Mouse (Mus musculus) lung, postnatal 36 days (tissue): ENCODE measurements around the gene Gtf2h4.

Source experiments
- DNase-seq: peaks from one replicate; pipeline ENCODE4 v3.0.0; 2022; ENCODE audit warnings: mixed read lengths

The Gtf2h4 gene

DNA sequence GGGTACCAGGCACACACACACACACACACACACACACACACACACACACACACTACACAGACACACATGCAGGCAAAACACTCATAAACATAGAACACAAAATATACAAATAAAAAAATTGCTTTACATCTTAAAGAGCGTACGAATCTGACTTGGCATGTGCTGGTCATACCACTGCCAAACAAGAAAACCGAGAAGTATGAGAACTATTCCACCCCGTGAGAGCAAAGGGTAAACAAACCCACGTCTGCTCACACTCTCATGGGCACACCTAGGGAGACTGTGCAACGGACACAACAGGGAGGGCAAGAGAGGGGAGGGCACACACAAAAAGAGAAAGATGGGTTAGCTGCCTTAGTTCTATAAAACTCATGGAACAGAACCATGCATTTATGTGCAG is 23.2 kb upstream of the Gtf2h4 start:
- DNase-seq: no peak

DNA sequence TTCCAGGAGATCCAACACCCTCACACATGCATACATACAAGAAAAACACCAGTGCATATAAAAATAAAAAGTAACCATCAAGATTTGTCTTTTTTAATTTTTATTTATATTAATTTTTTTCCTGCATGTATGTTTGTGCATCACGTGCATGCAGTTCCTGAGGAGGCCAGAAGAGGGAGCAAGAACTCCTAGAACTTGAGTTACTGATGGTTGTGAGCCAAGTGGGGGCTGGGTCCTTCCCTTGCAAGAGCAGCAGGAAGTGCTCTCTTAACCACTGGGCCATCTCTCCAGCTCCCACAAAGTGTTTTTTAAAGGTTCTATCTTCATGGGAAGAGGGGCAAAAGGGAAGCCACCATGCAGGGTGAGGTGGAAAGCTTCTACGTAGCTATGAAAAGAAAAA is 21.8 kb upstream of the Gtf2h4 start:
- peak; percentile 52 for DNase-seq

DNA sequence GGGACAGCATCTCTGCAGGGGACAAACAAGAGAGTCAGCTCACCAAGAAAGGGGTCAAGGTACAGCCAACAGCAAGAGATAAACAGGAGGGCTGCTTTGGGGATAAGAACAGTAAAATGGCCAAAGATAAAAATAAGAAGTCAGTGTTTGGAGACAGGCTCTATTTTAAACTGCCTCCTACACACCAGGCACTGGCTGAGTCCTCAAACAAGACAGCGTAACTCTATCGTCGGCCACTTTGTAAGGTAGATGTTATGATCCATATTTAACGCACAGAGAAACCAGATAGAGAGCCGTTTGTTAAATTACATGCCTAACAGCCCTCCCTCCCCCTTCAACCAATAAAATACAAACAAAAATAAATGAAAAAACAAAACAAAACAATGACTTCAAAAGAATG is 20.4 kb upstream of the Gtf2h4 start:
- DNase-seq: no peak

DNA sequence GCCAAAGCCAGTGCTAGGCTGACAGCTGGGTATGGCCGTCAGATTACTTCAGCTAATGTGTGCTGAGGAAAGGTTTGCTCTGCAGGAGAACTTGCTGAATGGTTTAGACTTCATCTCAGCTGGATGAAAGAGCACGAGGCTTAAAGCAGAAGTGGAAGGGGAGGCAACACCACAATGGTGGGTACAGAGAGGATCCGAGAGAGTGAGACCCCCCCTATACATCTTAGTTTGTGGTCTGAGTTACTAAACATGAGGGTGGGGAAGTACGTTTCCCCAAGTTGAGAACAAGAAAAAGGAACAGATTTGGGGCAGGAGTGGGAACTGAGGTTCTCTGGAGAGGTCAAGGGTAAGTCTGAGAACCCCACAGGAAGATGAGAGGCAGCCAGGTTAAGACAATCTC is 18.8 kb upstream of the Gtf2h4 start:
- no peak for DNase-seq

DNA sequence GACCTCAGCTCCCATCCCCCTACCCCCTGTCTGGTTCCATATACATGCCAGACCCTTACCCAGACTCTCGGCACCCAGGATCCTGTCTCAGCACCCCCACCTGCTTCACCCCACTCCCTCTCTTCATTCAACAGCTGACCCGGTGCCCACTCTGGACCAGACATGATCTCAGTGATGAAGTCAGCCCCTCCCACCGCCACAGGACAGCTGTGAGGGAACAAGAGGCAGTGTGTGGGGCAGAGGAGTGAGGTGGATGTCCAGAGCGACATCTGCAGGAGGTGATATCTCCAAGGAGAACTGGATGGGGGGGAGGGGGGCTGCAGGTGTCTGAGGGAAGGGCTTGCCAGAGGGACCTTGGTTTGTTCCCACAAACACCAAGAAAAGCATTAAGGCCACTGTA is 18.3 kb upstream of the Gtf2h4 start:
- no peak for DNase-seq

DNA sequence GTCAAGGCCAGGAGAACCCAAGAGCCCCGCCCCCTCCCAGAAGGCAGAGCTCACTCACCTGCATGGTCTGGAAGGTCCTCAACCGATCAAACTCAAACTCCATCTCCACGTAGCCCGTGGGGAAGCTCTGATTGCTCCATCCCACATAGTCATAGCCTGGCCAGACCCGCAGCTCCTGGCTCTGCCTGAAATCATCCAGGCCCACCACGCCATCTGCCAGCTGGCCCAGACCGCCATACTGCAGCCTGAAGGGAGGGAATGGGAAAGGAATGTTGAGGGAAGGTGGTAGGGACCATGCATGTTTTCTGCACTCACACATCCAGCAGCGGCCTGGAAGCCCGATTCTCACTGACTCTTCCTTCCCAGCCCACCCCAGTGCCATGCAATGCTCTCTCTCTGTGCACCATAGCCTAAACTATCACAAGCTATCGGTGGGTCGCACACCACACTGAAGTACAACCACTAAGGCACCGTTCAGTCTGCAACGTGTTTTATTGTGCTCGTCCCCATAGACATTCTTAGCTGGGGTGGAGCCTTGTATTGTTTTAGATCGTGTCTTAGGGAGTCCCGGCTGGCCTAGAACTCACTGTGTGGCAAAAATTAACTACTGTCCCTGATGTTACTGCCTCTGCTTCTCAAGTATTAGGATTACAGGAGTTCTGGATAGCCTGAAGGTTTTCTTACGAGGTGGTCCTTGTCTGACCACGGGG is 16.6 kb upstream of the Gtf2h4 start:
- no peak for DNase-seq

DNA sequence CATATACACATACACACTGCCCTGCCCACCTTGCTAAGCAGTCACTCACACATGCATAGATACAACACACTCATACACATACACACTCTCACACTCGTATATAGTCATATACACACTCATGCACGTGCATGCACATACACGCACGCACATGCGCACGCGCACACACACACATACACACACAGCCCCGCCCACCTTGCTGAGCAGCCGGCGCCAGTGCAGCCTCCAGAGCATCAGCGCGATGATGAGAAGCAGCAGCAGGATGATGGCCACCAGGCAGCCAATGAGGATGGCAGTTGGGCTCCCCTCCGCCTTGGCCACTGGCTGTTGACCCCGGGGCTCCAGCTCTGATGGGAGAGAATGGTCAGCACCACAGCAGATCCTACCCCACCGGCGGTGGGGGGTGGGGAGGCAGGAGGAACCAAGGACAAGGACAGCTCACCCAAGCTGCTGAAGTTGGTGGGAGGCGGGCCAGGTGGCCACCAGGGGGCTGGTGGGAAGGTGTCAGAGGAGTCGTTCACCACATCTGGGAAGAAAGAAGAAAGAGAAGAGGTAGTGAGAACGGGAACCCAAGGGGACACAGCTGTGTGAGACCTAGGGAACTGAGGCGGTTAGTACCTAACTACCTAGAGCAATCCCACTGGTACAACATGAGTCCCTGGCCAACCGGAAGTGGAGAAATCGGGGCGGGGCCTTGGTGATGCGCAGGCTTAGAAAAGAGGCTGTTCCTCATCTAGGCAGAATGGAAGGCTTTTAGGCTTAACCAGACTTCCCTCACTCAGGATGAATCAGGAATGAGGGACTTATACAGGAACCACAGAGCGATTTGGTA is 15.0 kb upstream of the Gtf2h4 start:
- DNase-seq: no peak

DNA sequence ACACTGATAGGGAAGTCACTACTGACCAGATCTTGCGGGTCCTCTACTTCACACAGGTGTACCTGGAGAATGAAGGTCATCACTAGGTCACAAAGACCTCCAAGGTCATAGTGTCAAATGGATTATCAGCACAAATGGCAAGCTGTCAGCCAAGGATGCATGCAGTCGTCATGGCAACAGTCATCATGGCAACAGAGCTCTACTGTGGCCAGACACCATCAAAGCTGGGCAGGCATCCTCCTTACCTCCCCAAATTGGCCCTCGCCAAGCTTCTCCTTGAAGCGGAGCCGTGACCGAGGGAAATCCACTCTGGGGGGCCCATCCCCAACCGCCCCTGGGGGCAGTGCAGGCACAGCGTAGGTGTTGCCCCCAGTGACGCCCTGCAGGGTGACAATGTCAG is 11.5 kb upstream of the Gtf2h4 start:
- no peak for DNase-seq

DNA sequence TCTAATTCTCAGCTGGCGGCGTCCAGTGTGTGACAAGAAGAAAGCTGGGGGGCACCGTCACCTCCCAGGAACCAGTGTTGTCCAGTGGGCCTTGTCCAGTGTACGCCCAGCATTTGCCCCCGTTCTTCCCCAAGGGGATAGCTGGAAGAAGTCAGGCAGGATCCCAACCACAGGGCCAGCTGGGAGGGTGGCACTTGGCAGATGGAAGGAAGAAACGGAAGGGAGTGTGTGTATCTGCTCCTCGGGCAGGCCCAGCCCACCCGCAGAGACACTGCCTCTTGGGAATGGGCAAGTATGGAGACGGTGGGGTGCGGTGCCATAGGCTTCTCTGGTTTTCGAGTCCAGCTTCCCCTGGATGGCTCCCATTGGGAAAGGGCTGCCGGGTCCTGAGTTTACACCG is 8.4 kb upstream of the Gtf2h4 start:
- DNase-seq: no peak

DNA sequence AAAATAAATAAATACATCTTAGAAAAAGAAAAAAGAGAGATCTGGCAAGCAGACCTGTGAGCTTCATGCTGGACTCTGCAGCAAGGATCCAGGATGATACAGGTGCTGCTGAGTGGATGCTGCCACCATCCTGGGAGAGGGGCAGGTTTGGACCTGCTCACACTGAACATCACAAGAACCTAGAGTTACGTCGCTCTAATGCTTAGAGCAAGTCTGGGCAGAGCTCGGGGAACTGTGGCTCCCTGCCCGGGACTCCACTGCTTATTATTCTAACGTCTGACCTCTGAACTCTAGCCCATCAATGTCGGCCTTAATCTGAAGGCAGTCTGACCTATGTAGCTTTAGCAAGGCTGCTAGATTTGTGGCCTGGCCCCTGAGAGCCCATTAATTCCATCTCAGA is 7.1 kb upstream of the Gtf2h4 start:
- DNase-seq: no peak

DNA sequence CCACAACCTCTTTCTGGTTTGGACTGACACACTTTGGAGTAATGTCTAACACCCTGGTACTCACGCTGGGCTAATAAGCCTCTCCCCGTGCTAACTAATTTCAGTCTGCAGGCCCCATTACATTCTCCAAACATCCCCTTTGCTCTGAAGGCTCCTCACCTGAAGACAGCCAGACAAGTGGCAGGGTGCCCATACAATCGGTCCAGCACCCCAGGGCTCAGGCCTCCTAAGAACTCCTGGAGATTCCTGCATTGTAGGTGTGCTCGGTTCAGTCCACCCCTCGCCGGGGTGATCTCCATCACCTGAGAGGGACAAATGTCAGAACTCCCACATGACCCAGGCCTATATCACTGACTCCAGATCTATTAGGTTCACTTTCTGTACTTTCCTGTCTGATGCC is 1.0 kb downstream of the Gtf2h4 start:
- DNase-seq: no peak

DNA sequence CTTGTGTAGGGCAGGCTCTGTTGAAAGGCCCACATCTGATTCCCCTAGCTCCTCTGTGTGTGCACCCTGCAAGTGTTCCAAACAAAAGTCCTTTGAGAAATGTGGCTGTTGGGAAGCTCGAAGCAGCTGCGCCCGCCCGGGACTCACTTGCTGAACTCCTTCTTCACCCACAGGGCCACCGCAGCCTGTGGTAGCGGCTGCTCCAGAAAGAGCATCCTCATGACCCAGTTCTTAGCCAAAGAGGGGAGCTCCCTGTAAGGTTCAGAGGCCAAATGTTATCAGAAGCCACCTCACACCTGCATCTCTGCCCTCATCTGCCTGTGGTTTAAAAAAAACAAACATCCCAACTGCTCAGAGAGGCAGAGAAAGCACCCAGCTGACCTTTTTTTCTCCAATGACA is 1.7 kb downstream of the Gtf2h4 start:
- no peak for DNase-seq

DNA sequence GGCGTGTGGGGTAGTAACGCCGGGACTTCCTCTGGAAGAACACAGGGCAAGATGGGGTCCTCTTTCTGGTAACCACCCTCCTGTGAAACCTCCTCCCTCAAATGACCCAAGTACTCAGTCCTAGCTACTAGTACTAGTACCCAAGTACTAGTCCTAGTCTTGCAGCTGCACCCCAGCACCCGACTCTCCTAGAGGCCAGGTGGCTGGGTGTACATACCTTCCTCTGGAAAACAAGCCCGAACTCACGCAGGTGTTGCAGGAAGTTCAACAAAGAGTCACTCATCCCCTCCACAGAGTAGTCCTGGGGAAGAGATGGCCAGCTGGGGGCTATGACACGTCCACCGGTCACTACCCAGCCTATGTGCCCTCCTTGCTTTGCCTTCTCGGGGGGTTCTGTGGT is 3.8 kb downstream of the Gtf2h4 start:
- DNase-seq: no peak

DNA sequence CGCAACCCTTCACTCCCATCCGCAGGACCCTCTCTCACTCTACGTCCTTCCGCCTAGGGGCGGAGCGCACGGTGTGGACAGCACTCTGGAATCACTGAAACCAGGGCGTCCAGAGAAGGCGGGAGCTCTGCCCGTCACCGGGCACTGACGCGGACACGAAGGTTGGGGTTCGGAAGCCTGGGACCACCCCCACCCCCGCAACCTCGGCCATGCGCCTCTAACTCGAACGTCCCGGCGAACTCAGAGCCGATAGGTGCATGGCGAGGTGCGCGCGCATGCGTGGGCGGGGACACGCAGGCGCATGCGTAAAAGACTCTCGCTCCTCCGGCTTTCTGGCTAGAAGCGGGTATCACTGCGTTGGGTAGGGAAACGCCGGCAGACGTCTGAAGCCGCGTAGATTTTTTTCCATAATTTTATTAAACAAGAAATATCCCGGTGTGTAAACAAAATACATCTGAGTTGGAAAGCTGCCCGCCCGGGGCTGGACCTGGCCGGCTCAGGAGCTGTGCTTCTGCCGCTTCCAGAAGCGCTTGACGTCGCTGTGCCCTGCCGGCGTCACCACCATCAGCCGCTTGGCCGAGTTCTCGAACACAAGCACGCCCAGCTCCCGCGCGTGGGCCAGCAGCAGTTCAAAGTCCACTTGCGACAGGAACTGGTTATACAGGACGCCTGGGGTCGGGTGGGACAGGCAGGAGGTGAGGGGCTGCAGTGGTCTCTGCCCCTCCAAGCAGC is 6.0 kb downstream of the Gtf2h4 start, which contains the start of gene Vars2:
Gene Vars2, minus strand, starts transcription at position 259 of the 732 bp plus-strand sequence.
- DNase-seq: peak; percentile 98

DNA sequence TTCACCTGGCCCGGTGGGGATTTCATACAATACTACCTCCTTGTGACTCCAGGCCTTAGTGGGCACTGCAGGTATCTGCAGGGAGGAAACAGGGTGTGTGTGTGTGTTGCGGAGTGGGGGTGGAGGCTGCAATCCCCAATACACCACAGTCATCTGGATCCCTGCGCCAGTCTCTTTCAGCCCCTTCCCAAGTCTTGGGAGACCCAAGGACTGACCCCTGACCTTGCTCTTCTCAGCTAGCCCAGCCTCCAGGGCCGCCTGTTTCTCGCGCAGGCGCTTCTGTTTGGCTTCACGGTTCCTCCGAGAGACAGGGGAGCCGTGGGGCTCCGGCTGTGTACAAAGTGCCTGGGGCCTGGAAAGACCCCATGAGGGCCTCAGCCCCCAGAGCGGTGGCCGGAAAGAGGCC is 6.7 kb downstream of the Gtf2h4 start:
- DNase-seq: no peak

DNA sequence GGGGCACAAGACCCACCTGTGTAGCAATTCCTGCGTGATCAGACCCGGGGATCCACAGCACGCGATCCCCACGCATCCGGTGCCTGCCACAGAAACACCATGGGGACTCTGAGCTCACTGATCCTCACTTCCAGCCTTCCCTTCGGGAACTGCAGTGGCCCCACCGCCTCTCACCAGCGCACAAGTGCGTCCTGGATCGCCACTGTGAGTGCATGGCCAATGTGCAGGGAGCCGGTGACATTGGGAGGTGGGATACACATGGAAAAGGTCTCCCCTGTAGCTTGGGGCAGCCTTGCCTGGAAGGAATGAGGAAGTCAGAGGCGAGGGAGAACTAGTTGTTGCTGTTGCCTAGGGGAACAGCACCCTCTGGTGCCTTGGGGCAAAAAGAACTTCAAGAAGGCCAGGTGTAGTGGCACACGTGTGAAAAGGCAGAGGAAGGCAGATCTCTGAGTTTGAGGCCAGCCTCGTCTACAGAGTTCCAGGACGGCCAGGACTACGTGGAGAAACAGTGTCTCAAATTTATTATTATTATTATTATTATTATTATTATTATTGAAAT is 7.5 kb downstream of the Gtf2h4 start:
- DNase-seq: peak; percentile 75

DNA sequence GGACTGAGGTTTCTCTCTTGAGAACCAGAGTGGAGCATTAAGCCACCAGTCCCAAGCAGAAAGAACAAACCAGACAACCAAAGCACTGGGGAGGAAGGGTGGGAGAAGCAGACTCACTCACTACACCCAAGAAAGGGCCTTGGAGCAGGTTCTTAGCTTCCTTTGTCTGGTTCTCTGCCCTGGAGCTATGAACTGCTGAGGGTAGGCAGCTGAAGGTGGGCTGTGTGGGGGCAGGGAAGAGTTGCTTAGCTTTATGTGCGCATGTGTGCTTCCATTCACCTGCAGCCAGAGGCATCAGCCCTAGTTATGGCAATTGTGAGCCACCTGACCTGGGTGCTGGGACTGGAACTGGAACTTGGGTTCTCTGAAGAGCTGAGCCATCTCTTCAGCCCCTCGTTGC is 20.5 kb downstream of the Gtf2h4 start:
- DNase-seq: no peak

DNA sequence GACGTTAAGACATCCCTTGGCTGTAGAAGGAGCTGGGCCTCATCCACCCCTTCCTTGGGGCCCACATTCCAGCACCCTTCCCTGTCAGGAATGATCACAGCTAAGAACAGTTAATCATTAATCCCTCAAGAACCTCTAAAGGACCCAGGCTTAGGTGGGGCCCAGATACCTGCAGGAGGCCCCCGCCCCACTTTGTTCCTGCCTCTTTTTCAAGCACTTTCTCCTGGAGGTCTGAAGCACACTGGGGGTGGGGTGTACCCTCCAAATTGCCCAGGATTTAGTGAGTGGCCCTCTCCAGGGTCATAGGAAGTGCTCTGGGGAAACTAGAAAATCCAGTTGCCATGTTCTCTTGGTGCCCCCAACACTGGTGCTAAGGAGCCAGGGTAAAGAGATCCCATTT is 24.1 kb downstream of the Gtf2h4 start:
- peak; percentile 92 for DNase-seq

DNA sequence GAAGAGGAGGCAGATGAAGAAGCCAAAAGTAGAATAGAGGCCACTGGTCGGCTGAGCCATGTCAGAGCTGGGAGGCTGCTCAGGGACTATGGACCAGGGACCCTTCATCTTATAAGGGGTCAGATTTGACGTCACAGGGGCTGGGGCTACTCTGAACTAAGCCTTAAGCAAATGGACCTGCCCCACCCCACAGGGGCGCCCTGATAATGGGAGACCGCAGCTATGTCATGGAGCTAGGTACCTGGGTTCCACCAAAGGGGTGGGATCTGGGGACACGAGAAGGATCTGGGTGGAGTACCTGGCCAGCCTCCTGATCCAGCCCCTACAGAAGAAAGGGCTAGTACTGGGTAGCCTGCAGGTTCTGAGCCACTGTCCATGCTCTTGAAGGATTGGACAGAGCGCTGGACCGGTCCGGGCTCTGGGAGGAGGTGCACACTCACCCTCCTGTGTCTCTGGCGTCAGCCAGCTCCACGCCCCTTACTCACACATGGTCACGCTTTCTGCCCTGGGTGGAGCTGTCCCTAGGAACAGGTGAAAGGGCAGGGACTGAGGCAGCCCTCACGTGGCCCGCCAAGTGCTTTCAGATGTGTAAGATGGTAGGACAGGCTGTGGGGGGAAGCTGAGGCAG is 29.8 kb downstream of the Gtf2h4 start, which contains the start of gene Mucl3:
Gene Mucl3, minus strand, starts transcription at position 87 of the 628 bp plus-strand sequence.
- peak; percentile 64 for DNase-seq

DNA sequence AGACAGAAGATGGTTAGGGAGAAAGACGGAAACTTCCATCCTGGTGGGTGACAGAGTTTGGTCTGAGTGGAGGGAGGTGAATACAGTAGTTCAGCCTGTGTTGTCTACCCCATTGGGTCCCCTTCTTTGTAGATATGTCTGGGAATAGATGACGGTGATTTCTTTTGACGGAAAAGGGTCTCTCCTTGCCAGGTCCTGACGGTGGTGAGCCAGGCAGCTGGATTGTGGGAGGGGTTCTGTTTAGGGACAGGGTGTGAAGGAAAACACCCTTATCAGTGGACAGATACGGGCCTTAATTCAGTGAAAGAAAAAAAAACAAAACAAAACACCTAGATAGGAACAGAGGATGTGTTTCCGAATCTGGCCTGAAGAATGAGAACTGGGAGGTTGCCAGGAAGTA is 34.2 kb downstream of the Gtf2h4 start:
- no peak for DNase-seq

DNA sequence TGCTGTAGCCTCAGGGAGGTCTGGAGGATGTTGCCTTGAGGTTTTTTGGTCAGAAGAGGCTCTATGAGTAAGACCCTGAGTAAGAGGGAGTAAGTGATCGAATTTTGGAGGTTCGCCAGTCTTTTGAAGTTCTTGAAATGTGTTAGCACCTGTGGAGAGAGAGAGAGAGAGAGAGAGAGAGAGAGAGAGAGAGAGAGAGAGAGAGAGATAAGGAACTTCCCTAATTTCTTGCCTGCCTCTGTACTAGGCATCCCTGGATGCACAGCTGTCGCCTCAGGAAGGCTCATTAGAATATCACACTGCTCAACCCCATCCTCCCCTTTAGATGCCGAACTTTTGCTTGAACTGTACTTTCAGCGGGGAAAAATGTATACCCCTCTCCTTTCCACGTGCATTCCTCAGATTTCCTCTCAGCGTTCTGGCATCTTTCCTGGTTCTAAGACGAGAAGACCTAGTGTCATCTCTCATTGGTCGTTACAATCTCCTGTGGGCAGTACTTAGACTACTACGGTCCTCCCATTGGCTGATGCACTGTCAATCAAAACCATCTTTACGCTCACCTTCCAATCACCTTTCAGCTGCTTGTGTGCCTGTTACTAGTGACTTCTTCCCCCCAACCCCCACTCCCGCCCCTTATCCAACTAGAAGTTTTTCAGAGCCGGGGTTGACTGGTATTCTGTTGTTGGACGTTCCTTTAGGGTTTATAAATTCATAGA is 34.9 kb downstream of the Gtf2h4 start:
- DNase-seq: peak; percentile 93

DNA sequence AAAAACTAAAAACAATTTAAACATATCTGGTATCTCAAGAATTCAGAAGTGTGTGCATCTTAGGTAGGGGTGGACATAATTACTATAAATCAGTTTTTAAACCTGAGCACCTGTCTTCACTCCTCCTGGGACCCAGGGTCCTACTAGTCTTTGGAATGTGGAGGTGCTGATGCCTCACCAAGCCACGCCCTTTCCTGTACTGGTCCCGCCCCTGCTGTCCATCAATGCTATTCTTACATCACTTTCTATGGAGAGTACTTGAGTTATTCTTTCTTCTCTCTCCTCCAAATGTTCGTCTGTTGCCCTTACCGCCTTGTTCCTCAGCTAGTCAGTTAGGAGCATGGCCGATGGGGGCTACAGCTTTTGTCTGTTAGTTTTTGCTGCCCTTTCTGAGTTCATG is 37.2 kb downstream of the Gtf2h4 start:
- peak; percentile 88 for DNase-seq
